Mouse (Mus musculus) inflammation-experienced regulatory T-cells, adult 16 weeks (primary cell): ENCODE measurements around the gene 9930111J21Rik2. TPM values are rescaled to one million over a fixed set of nuclear protein-coding genes. Genes with fewer than 3 reads are reported as not detected.

ENCODE experiments used
- polyA plus RNA-seq: library from polyadenylated mRNA; unstranded; fragments of 100-300 nt; shearing (Covaris generic); gene quantifications from one replicate; pipeline ENCODE4 v1.2.1, GENCODE M21; 2017

9930111J21Rik2 gene
- polyA plus RNA-seq: 161 TPM

DNA sequence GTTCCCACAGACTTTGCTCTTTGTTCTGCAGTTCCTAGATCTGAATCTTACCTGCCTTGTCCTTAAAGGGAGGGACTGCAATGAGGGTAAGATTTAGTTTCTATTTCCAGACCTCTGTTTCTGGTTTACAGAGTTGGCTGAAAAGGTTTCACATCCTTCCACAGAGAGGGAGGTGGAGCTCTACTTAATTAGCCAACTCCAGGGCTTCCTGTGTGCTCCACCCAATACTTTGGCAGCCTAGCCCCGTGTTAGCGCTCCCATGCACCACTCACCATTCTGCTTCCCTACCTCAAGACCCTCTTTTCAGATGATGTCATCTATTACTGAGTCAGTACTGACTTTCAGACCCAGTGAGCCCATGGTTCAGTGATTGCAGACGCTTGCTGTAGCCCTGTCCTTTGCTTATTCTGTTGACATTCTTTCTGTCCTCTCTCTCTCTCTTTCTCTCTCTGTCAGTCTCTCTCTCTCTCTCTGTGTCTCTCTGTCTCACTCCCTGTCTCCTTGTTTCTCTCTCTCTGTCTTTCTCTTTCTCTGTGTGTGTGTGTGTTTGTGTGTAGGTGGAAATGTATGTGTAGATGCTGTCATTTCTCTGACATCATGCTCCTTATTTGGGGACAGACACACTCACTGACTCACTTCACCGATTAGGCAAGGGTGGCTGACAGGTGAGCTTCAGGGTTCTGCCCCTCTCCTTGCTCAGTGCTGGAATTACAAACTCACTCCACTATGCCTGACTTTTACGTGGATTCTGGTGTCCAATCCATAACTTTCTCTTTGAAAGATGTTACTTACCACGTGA is at the start of gene 9930111J21Rik2:
Gene 9930111J21Rik2 (minus strand): TSS at position 150 of the 799 bp plus-strand sequence.

DNA sequence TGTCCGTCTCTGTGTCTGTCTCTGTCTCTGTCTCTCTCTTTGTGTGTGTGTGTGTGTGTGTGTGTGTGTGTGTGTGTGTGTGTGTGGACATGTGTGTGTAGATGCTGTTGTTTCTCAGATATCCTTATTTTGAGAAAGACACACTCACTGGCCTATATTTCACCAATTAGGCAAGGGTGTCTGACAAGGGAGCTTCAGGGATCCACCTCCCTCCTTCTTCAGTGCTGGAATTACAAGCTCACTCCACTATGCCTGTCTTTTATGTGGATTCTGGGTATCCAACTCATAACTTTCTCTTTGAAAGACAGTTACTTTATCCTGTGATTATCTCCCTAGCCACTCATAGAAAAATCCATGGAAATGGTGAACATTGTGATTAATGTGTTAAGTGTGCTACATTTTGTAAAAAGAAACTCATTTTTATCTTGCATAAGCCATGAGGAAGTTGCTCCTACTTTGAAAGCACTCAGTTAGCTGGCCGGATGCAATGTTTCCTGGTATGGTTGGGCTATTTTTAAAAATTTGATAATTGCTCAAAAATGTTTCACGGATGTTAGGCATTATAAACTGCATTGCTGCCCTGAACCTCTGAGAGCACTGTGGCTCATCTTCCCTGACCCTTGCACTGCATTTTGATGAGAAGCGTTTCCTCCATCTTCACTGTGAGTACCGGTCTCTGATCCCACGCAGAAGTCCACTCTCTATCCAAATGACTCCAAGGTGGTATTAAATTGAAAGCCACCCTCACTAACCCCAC is 25.1 kb upstream of the 9930111J21Rik2 start, which contains the start of gene Ifi47:
Gene Ifi47 (plus strand): TSS at position 587 of the 757 bp plus-strand sequence.

DNA sequence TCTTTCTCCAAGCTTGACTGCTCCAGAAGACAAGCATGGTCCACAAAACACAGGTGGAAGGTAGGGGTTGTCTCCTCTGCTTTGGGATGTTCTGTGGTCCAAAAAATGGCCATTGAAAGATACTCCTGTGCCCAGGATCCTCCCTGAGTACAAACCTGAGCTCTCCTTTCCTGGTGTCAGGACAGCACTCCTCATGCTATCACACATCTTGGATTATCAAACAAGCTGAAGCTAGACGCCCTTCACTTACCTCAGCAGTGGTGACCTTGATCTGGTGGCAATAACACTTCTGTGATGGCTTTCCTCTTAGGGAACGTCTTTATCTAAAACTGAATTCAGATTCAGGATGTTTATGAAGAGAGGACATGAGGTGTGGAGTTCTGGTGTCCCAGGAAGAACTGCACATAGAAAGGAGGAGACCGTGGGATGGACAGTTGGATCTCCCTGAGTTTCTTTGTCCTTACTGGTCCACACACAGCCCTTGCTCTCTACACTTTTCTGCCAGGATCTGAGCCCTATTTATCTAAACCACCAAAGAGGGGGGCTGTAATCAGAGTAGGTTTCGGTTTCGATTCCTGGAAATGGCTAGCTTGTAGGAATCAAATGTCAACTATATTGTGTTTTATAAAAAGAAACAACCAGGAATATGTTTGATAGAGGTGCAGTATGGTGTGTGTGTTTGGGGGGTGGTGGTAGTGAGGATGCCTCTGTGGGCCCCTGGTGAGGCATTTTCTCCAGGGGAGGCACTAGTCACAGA is 12.8 kb upstream of the 9930111J21Rik2 start, which contains the start of gene Tgtp2:
Gene Tgtp2 (minus strand): TSS at position 494 of the 757 bp plus-strand sequence.

DNA sequence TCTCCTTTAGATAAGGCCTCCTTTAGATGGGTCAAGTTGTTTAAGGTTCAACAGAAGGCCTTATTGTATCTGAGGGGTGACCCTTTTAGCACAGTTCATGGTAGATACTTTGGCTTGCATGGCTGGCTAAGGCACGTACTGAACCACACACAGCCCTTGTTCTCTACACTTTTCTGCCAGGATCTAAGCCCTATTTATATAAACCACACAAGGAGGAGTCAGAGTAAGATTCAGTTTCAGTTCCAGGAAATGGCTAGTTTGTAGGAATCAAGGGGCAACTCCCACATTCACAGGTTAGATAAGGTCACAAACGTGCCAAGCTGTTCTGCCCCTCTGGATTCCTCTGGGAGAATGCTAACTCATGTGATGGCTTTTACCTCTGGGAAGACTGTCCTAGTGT is 57.0 kb downstream of the 9930111J21Rik2 start, which contains the start of gene Tgtp1:
Gene Tgtp1 (minus strand): TSS at position 155 of the 400 bp plus-strand sequence.

DNA sequence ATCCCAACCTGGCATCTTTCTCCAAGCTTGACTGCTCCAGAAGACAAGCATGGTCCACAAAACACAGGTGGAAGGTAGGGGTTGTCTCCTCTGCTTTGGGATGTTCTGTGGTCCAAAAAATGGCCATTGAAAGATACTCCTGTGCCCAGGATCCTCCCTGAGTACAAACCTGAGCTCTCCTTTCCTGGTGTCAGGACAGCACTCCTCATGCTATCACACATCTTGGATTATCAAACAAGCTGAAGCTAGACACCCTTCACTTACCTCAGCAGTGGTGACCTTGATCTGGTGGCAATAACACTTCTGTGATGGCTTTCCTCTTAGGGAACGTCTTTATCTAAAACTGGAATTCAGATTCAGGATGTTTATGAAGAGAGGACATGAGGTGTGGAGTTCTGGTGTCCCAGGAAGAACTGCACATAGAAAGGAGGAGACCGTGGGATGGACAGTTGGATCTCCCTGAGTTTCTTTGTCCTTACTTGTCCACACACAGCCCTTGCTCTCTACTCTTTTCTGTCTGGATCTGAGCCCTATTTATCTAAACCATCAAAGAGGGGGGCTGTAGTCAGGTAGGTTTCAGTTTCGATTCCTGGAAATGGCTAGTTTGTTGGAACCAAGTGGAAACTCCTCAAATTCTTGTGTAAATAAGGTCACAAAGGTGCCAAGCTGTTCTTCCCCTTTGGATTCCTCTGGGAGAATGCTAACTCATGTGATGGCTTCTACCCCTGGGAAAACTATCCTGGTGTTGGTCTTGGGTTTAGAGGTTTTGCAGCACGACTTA is 59.1 kb downstream of the 9930111J21Rik2 start, which contains the start of gene Gm12185:
Gene Gm12185 (minus strand): TSS at position 487 of the 781 bp plus-strand sequence.

DNA sequence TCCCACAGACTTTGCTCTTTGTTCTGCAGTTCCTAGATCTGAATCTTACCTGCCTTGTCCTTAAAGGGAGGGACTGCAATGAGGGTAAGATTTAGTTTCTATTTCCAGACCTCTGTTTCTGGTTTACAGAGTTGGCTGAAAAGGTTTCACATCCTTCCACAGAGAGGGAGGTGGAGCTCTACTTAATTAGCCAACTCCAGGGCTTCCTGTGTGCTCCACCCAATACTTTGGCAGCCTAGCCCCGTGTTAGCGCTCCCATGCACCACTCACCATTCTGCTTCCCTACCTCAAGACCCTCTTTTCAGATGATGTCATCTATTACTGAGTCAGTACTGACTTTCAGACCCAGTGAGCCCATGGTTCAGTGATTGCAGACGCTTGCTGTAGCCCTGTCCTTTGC is 71.8 kb downstream of the 9930111J21Rik2 start, which contains the start of gene 9930111J21Rik1:
Gene 9930111J21Rik1 (minus strand): TSS at position 148 of the 400 bp plus-strand sequence.

DNA sequence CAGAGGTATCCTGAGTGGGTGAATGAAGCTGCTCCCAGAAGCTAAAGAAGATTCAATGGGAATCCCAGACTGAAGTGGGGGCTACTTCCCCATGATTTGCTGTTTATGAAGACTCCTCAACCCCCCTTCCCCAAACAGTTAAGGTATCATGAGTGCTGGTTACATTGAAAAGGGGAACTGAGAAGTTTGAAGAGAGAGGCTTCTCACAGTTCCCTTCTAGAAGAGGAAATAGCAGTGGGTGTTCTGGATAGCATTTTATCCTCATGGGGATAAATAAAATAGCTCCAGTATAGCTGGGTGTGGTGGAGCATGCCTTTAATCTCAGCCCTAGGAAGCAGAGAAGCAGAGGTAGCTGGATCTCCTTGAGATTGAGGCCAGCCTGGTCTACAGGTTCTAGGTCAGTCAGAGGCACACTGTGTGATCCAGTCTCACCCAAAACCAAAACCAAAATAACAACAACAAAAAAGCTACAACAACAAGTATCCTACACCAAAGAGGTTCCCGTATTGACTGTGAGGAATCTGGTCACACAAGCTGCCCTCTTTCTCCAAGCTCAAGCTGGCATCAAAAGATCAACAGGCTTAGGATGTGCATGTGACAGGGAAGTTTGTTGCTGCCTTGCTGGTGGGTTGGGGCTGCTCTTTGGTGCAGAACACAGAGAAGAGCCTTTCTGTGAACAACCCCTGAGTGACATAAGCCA is 72.7 kb downstream of the 9930111J21Rik2 start, which contains the start of gene Olfr56:
Gene Olfr56 (plus strand): TSS at position 650 of the 700 bp plus-strand sequence.

Other genes with a start within 250 kb of the 9930111J21Rik2 start
- gene Trim41, start 233.9 kb downstream of the 9930111J21Rik2 start, polyA plus RNA-seq: 2.5 TPM
- gene Trim7, start 225.1 kb downstream of the 9930111J21Rik2 start, polyA plus RNA-seq: 0.46 TPM
- gene Gm12184, start 224.6 kb downstream of the 9930111J21Rik2 start, polyA plus RNA-seq: 2.0 TPM
- gene Irgm1, start 179.6 kb downstream of the 9930111J21Rik2 start, polyA plus RNA-seq: 181 TPM
- gene Gm5431, start 149.0 kb downstream of the 9930111J21Rik2 start, polyA plus RNA-seq: 2.0 TPM
- gene Psme2b, start 105.1 kb downstream of the 9930111J21Rik2 start, polyA plus RNA-seq: 281 TPM
- gene Olfr56, start 72.4 kb downstream of the 9930111J21Rik2 start, polyA plus RNA-seq: 0.62 TPM
- gene 9930111J21Rik1, start 71.8 kb downstream of the 9930111J21Rik2 start, polyA plus RNA-seq: 317 TPM
- 6.6 TPM for gene Gm12185, start 59.0 kb downstream of the 9930111J21Rik2 start, polyA plus RNA-seq
- 266 TPM for gene Tgtp1, start 57.1 kb downstream of the 9930111J21Rik2 start, polyA plus RNA-seq
- gene Tgtp2, start 13.0 kb upstream of the 9930111J21Rik2 start, polyA plus RNA-seq: 364 TPM
- gene Ifi47, start 25.3 kb upstream of the 9930111J21Rik2 start, polyA plus RNA-seq: 525 TPM
- not detected for gene Olfr1396, start 63.6 kb upstream of the 9930111J21Rik2 start, polyA plus RNA-seq
- not detected for gene Olfr1395, start 91.0 kb upstream of the 9930111J21Rik2 start, polyA plus RNA-seq
- not detected for gene Olfr1394, start 103.1 kb upstream of the 9930111J21Rik2 start, polyA plus RNA-seq
- 0.16 TPM for gene Btnl9, start 135.9 kb upstream of the 9930111J21Rik2 start, polyA plus RNA-seq
- gene Zfp62, start 152.1 kb upstream of the 9930111J21Rik2 start, polyA plus RNA-seq: 88.1 TPM
- gene Mgat1, start 192.9 kb upstream of the 9930111J21Rik2 start, polyA plus RNA-seq: 123 TPM
- gene Olfr1393, start 227.1 kb upstream of the 9930111J21Rik2 start, polyA plus RNA-seq: not detected
- not detected for gene Olfr1392, start 234.0 kb upstream of the 9930111J21Rik2 start, polyA plus RNA-seq